Mouse (Mus musculus) bone marrow, adult 2 months (tissue): ENCODE measurements around the gene Shisa9. TPM values are rescaled to one million over a fixed set of nuclear protein-coding genes. Genes with fewer than 3 reads are reported as not detected.

Source experiments
- H3K27ac ChIP-seq: fragments of 200-500 bp; 2 replicates; pipeline ENCODE4 v1.5.1; 2012; ENCODE audit warnings: low read depth, mild to moderate bottlenecking, control low read depth, inconsistent platforms, low read length; ENCODE audit not compliant: control insufficient read depth, poor library complexity, insufficient read depth
- H3K4me1 ChIP-seq: fragments of 200-500 bp; 2 replicates; pipeline ENCODE4 v1.6.1; 2011; ENCODE audit warnings: low read length; ENCODE audit not compliant: control insufficient read depth, insufficient read depth
- H3K4me3 ChIP-seq: fragments of 200-500 bp; replicated peaks from 2 replicates; pipeline ENCODE3; 2011; ENCODE audit warnings: mild to moderate bottlenecking, low read depth, low read length, control low read depth; ENCODE audit not compliant: control insufficient read depth
- CTCF ChIP-seq: fragments of 200-500 bp; IDR thresholded peaks from 2 replicates; pipeline ENCODE4 v1.5.1; 2011; ENCODE audit warnings: low read length, control low read depth; ENCODE audit not compliant: control insufficient read depth, insufficient read depth
- POLR2A ChIP-seq: fragments of 200-500 bp; IDR thresholded peaks from 2 replicates; pipeline ENCODE4 v1.6.1; 2011; ENCODE audit warnings: low read depth, mild to moderate bottlenecking, control low read depth, low read length, borderline replicate concordance; ENCODE audit not compliant: control insufficient read depth
- WGBS: fragments of 180-500 bp; shearing (Covaris S2); methylation state at CpG from one replicate; pipeline ENCODE4 v1.1.7; 2018; 5-methylcytosine and 5-hydroxymethylcytosine counted together
- polyA plus RNA-seq: library from polyadenylated mRNA; stranded (reverse); fragments of >200 nt; gene quantifications from 2 replicates; pipeline ENCODE4 v1.2.4, GENCODE M21; 2011; ENCODE audit warnings: low replicate concordance; ENCODE audit not compliant: missing spikeins, insufficient read depth, insufficient read length

The Shisa9 gene
- polyA plus RNA-seq, 1 experiment = not detected

GRCm38 (mm10) chr16:12233288-12233687 lies 249.4 kb downstream of the Shisa9 start:
- TF ChIP-seq POLR2A (no peak), CTCF (no peak)
- no peak overlapping the region for H3K27ac ChIP-seq
- no peak overlapping the region for H3K4me3 ChIP-seq
- WGBS = 48% methylated on average over 3 of the region's 3 CpGs
- no peaks in the 10 kb centered on the region for H3K4me1 ChIP-seq

- H3K27ac ChIP-seq = no peak overlapping the region
- no peaks in the 10 kb centered on the region for H3K4me1 ChIP-seq
- H3K4me3 ChIP-seq = no peak overlapping the region
- TF ChIP-seq POLR2A (no peak), CTCF (no peak)
- WGBS = 49% methylated on average over 2 of the region's 2 CpGs
These were observed 250.4 kb downstream of the Shisa9 start for GRCm38 (mm10) chr16:12234289-12234688.

- TF ChIP-seq CTCF = no peak
- no peak for TF ChIP-seq POLR2A
- 68% methylated on average over 4 of the region's 4 CpGs for WGBS
- no peak overlapping the region for H3K4me3 ChIP-seq
- H3K27ac ChIP-seq = no peak overlapping the region
- H3K4me1 ChIP-seq = no peaks in the 10 kb centered on the region
These were observed 254.7 kb downstream of the Shisa9 start for GRCm38 (mm10) chr16:12238611-12239010.

GRCm38 (mm10) chr16:12259361-12259760 lies 275.4 kb downstream of the Shisa9 start:
- no peak overlapping the region for H3K27ac ChIP-seq
- TF ChIP-seq CTCF (no peak), POLR2A (no peak)
- H3K4me3 ChIP-seq = no peak overlapping the region
- 59% methylated on average over 2 of the region's 2 CpGs for WGBS
- H3K4me1 ChIP-seq = no peaks in the 10 kb centered on the region

- Histone ChIP-seq H3K27ac (no peak overlapping the region), H3K4me1 (no peaks in the 10 kb centered on the region), H3K4me3 (no peak overlapping the region)
- 85% methylated on average over 2 of the region's 2 CpGs for WGBS
- no peak for TF ChIP-seq CTCF
- no peak for TF ChIP-seq POLR2A
These were observed 281.9 kb downstream of the Shisa9 start for GRCm38 (mm10) chr16:12265828-12266227.

GRCm38 (mm10) chr16:12300523-12300922 lies 316.6 kb downstream of the Shisa9 start:
- WGBS = 51% methylated on average over 5 of the region's 5 CpGs
- H3K4me1 ChIP-seq = no peaks in the 10 kb centered on the region
- TF ChIP-seq POLR2A (no peak), CTCF (no peak)
- H3K4me3 ChIP-seq = no peak overlapping the region
- H3K27ac ChIP-seq = no peak overlapping the region

- Histone ChIP-seq H3K4me3 (no peak overlapping the region), H3K27ac (no peak overlapping the region), H3K4me1 (no peaks in the 10 kb centered on the region)
- TF ChIP-seq CTCF = no peak
- TF ChIP-seq POLR2A = no peak
These were observed 319.5 kb downstream of the Shisa9 start for GRCm38 (mm10) chr16:12303420-12303819.

- H3K4me1 ChIP-seq = no peaks in the 10 kb centered on the region
- H3K4me3 ChIP-seq = no peak overlapping the region
- WGBS = 39% methylated on average over 3 of the region's 3 CpGs
- TF ChIP-seq POLR2A = no peak
- no peak for TF ChIP-seq CTCF
- no peak overlapping the region for H3K27ac ChIP-seq
These were observed 323.5 kb downstream of the Shisa9 start for GRCm38 (mm10) chr16:12307318-12307965.

GRCm38 (mm10) chr16:12309826-12310225 lies 325.9 kb downstream of the Shisa9 start:
- Histone ChIP-seq H3K4me3 (no peak overlapping the region), H3K4me1 (no peaks in the 10 kb centered on the region), H3K27ac (no peak overlapping the region)
- TF ChIP-seq POLR2A = no peak
- TF ChIP-seq CTCF = no peak
